Mouse (Mus musculus) spleen, postnatal 36 days (tissue): ENCODE data around the gene Hoxa2.

Experiments
- DNase-seq, 2 experiments: peaks; one replicate each; pipeline ENCODE4 v3.0.0; 2022; ENCODE audit warnings: low spot score in 2 of 2, mixed read lengths in 1 of 2

The Hoxa2 gene

DNA sequence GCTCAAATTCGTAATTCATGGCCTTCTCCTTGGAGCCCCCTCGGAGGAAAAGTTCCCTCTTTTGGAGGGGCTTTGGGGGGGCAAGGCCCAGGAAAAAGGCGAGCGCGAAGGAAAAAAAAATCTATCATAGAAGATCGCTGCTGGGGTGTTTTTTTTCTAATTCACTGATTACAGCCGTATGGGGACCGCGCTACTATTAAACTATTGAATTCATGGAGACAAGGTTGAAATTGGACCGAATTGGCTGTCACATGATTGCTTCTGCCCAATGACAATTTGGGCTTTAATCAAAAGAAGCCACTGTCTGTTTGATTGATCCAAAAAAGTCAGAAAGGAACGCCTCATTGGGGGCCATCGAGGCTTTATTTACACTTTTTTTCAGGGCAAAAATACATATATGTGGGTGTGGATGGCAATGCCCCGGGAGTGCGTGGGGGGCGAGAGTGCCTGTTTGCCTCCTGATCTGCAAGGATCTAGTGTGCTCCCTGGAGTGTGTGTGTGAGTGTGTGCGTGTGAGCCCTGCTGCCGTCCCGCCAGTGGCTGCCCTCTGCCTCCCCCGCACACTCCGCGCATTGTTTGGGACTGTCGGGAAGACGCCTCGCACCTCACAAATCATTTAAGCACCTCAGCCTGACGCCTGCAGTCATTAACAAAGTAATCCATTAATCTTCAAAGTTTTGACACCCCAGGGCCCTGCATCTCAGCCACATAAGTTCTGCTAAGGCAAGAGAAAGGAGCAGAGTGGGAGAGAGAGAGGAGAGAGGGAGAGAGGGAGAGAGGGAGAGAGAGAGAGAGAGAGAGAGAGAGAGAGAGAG lies at the start of gene Hoxa2:
Gene Hoxa2, minus strand, starts transcription at position 206 of the 815 bp plus-strand sequence.
- DNase-seq = no peak

DNA sequence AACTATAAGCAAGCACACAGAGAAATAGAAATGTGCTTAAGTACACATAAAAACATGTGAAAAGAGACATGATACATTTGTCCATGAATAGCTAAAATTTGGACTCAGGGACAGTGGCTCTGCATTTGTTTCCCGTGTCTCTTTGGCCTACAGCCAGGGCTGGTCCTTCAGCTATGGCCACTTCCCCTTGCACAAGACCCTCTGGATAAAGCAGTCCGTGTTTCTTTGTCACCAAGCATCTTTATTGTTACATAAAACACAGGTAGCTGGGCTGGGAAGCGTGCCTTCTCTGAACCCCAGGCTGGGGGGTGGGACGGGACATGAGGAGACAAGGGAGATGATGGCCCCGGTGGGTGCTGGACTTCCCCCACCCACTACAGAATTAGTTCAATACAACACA lies 49.6 kb upstream of the Hoxa2 start:
- DNase-seq = no peak

DNA sequence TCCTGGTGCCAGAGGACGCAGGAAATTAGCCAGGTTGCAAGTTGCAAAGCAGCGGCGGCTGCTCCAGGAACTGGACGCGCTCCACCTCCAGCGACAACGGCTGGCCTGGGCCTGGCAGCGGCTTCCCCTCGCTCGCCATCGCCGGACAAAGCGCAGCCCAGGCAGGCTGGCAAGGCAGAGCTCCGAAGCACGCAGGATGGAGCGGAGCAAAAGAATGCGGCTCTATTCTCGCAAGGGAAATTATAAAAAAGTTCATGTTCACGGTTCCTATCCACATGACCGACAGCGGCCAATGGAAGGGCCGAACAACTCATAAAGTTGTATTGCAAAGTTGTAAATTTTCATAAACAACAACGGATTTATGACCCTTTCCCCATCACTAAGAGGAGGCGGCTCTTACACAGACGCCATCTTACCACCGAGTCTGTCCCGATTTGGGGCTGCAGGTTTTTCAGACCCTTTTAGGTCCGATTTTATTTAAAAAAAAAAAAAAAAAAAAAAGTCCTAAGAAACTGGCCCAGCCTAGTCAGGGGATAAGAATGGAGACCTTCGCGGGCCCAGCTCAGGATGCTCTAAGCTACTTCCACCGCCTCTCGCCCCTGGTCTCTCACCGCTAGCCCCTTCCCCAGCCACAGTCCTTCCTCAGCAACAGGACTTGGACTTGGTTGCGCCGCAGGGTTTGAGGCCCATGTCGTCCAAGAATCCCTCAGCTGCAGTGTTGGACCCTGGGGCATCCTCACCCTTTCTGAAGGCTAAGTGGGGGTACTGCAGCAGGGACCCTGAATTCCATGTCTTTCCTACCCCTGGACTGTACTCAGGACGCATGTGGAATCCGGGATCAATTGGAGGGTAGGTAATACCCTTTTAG lies 48.7 kb upstream of the Hoxa2 start, which contains the start of the genes Hoxa3 and Gm28308:
Gene Hoxa3, minus strand, starts transcription at position 218 of the 868 bp plus-strand sequence.
Gene Gm28308, minus strand, starts transcription at position 221 of the 868 bp plus-strand sequence.
- DNase-seq = no peak

DNA sequence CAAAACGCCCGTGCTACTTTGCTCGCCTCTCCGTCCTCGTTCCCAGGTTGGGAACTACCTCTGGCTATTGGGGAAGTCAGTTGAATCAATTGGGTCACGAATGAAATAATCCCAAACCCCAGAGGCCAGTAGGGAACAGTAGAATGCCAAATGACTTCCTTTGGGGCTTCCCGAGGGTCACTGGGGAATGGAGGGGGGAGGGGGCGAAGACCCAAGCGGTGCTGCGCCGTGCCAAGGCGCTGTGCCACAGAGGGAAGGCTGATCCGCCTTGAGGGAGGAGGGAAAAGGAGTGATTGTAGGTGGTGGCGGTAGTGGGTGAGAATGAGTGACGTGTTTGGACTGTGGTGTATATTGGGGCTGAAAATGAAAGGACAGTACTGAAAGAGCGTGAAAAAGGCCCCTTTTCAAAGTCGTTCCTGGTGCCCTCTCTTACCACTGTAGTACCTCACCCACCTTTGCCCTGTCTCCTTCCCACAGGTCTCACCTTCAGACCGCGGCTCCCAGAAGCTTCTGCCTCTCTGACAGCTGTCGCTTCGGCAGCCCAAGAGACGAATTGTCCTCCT lies 48.0 kb upstream of the Hoxa2 start:
- DNase-seq = no peak

DNA sequence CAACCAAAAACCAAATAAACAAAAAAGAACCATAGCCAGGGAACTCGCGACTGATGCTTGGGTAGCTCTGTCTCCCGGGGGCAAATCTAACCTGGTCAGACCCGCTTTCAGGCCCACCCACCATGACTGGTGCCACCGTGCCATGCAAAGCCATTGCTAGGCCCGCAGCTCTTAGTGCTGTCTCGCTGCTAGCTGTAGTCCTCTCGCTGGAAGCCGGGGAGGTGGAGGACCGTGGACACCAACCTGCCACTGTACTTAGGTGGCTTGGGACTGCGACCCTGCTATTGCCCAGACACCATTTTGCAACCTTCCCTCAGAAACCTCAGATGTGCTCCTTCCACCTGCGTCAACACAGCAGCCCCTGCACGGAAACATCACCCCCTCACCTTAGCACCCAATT lies 47.3 kb upstream of the Hoxa2 start:
- DNase-seq = no peak

DNA sequence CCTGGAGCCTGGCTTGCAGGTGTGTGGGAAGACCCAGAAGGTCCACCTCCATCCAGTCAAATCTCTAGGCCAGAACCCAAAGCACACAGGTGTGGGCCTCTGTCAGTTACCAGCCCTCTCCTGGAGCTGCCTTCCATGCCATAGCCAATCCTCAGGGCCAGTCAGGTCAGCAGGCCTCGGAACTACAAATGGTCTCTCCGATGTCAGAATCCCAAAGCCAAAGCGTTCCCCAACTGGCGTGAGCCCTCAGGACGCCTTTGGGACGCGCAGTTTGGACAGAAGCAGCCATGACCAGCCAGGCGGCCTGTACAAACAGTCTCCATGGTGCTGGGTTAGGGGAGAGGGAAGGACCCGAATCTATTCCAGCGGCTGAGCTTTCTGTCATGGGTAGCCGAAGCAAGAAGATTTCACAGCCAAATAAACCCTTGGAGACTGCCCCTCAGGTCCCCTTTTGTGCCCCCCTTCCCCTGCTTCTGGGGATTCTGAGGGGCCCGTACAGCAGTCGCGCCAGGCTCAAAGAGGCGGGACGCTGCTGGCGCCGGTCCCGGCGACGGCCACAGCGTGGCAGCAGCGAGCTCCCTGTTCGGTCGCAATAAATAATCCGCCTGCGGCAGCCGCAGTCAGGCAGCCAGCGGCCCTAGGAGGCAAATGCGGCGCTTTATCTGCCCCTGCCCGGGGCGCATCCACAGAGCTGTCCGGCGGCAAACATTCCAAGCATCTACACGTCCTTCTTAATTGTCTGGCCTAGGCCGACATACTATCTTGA lies 46.7 kb upstream of the Hoxa2 start:
- DNase-seq = peak; percentile 45 to 55

DNA sequence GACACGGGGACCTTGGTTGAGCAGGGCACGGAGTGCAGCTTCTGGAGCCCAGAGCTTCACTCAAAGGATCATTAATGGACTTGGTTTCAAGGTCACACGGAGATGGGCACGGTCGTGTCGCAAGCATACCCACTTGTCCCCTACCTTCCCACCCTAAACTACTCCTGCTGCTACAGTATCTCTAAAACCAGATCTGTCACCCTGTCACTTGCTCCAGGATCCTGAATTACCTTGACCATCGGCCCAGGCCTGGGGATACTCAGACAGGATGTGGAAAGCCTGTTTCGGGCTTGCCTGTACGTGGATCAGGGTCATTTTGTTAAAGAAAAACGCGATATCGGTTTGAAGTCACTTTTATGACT lies 45.0 kb upstream of the Hoxa2 start:
- DNase-seq = no peak

DNA sequence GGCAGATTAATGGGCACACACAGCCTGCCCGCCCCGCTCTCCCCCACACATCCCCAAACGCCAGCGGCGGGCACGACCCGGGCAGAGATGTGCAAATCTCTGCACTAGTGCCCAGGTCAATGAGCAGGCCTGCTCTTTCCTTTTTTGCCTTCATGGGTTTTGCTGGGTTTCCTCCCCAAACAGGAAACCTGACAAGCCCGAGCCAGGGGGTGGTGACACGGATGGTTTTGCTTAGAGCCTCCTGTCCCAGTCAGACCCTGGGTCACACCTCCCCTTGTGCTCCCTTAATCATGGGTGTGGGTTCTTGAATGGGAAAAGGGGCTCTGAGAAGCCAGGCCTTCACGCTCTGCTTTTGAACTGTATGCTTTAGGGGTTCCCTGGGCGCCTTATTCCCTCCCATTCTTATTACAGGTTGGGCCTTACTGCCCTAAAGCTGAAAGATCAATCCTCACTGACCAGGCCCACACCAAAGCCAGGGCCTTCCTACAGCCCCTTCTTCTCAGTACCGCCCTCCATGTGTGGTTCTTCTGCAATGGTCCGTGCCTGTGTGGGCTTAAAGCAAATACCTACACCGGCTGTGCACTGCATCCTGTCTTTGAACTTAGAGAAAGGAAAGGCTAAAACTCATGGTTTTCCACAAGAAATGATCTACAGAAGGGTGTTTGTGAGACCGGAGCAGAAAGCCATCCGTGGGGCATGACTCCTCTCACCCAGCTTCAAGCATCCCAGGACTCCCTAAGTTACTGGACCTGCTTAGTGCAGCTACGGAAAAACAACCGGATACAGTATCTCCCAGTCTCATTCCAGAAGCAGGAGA lies 44.4 kb upstream of the Hoxa2 start:
- DNase-seq = no peak

DNA sequence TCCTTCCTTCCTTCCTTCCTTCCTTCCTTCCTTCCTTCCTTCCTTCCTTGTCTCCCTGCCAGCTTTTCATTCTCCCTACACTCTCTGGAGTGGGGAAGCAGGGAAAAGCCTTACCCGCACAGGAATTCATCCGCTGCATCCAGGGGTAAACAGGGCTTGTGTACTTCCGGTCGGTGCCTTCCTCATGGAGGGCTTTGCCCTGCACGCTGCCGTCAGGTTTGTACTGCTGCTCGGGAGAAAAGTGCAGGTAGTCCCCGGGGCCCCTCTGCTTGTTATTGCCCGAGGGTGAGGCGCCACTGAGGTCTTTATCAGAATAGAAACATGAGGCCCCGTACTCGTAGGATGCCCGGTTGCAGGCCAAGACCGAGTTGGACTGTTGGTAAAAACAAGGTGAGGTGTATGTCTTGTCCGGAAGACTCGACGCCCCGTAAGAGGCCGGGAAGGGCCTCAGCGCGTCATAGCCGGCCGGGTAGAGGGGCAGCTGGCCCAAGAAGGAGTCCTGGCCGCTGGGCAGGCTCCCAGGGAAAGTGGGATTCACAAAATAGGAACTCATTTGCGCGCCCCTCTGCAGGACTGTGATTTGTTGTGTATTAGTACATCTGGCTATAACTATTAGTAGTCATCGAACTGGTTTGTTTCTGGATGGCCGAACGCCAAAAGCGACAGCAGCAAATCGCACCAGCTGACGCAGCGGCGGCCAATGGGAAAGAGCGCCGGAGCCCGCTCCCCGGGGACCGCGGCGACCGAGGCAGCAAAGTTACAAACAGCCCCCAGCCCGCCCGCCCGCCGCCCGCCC lies 43.6 kb upstream of the Hoxa2 start, which contains the start of gene Hoxa6:
Gene Hoxa6, minus strand, starts transcription at position 651 of the 796 bp plus-strand sequence.
- DNase-seq = no peak

DNA sequence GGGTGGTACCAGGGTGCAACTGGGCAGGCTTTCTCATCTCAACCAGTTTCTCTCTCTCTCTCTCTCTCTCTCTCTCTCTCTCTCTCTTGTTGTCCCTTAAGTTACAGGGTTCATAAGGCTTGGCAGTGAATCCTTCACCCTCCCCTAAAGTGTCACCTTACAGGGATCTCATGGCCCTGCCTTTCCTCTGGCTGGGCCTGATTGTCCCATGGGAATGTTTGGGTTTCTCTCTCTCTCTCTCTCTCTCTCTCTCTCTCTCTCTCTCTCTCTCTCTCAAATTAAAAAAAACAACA lies 43.0 kb upstream of the Hoxa2 start:
- DNase-seq = no peak

DNA sequence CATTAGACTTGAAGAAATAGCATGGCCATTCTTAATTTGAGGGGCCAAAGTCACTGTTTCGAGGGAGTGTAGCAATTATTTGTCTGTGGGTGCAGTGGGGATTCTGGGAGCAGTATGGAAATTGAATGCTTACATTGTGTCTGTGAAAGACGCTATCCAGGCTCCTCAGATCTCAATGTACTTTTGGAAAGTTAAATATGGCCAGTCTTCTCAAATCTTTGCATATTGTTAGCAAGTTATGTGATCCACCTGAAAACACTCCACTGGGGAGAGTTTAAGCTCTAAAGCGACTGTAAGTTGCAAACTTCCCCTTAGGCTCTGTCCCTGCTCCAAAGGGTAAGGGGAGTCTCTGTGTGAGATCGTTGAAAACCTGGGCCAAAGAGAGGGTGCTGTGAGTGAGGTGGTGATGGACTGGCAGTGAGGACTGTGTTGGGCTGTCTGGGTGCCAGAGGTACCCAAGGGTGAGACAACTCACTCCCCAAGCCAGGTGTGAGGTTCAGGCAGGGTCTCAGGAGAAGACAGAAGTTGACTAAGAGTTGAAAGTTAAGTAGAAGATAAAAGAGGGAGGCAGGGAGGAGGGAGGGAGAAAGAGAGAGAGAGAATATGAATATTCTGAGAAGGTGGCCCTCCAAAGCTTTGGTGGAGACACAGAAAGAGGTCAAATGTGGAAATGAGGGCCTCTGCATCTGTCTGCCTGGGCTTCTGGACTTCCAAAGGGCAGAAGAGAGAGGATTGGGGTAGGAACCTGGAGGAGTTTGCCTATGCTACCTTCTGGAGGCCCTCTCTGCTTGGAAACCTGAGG lies 42.5 kb upstream of the Hoxa2 start:
- no peak for DNase-seq

DNA sequence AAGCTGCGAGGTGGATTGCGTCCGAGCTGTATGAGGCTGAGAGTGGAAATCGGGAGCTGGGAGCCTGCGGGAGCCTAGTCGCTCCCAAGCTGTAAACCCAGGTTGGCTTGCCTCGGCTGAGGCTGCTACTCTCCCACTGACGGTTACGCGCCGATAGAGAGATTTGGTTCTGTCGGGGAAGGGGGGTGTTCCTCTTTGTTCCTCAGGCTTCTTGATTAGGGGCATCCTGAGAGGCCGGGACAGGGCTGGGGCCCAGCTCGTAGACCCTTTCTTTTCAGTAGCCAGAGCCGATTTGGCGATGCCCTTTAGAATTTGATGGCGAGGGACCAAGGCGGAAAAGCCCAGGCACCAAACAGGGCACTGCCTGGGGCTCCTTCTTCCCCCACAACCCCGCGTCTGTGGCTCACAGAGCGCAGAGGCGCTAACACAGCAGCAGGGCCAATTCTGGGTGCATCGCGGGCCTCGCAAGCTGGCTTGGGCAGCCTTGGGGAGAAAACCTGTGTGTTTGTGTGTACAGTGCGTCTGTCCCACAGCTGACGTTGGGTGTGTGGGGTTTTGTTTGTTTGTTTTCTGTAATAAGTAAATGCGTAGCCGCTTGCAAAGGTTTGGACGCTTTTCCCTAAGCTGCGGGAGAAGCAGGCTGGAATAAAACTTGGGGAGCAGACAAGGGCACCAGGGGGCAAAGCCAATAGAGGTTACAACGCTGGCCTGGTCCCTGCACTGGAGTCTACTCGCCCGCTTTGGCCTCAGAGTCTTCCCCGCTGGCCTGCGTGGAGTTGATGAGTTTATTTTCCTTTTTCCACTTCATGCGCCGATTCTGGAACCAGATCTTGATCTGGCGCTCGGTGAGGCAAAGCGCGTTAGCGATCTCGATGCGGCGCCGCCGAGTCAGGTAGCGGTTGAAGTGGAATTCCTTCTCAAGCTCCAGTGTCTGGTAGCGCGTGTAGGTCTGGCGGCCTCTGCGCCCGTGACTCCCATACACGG lies 41.3 kb upstream of the Hoxa2 start:
- no peak for DNase-seq

DNA sequence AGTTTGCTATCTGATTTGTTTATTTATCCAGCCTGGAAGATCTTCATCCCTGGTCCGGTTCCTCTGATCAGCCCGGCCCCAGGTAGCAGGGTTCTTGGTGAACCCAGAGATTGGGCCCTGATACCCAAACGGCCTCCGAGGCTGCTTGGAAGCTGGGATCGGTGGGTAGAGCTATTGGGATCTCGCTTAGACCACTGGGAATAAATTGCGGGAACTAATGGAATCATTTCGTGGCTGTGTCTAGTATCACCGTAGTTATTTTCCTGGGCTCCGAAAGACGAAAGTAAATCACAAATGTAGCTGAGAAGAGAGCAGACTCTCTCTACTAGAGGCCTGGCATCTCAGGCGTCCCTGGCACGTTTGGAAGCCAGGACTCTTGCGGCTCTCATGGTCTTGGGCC lies 40.6 kb upstream of the Hoxa2 start:
- no peak for DNase-seq

DNA sequence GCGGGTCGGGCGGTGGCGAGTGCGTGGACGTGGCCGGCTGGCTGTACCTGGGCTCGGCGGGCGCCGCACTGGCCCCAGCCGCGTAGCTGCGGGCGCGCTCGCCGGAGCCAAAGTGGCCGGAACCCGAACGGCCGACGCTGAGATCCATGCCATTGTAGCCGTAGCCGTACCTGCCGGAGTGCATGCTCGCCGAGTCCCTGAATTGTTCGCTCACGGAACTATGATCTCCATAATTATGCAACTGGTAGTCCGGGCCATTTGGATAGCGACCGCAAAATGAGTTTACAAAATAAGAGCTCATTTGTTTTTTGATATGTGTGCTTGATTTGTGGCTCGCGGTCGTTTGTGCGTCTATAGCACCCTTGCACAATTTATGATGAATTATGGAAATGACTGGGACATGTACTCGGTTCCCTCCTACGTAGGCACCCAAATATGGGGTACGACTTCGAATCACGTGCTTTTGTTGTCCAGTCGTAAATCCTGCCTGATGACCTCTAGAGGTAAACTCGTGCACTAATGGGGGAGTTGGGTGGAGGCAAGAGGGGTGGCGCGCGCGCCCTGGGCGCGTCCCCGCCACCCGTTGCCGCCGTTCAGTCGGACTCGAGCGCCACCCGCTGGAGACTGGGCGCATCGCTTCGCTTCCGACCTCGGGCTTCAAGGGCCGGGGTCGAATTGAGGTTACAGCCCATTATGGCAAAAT lies 39.6 kb upstream of the Hoxa2 start, which contains the start of gene Hoxa5:
Gene Hoxa5, minus strand, starts transcription at position 538 of the 703 bp plus-strand sequence.
- DNase-seq = no peak

DNA sequence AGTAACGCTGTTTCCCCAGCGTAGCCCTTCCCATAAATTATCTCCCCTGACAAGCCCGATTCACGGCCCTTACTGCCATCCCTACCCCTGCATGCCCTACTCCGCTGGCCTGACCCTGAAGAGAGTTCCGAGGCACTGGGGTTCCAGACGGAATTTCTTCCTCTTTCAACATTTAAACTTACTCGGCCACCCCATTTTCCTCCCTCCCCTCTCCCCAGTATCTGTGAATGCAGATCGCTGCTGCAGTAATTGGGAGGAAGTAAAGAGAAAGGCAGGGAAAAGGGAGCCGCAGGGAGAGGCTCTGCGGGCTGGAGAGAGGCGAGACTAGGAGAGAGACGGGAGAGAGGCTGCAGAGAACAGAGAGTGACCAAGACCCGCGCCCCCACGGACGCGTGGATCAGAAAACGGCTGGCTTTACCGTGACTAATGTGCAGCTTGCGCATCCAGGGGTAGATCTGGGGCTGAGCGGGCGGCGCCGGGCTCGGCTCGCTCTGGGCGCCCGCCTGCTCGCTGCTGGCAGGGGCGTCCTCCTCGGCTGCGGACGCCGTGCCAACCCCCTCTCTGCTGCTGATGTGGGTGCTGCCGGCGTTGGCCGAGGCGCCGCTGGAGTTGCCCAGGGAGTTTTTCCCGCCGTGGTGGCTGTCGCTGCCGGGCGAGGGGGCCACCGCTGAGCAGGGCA lies 38.9 kb upstream of the Hoxa2 start:
- no peak for DNase-seq

DNA sequence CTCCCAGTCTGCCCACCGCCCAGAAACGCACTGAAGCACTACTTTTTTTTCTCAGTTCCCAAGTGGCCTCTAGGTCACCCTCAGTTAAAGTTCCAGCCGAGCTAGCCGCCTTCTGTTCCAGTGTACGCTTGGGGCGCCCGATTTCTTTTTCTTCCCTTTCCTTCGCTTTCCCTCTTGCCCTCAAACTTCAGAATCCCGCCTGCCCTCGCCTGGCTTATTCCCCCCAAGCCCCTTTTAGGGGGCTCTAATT lies 38.4 kb upstream of the Hoxa2 start:
- DNase-seq = no peak
